Mouse (Mus musculus) urinary bladder, postnatal 25 days (tissue): ENCODE measurements around the gene Git1.

Experiments
- DNase-seq: peaks from one replicate; pipeline ENCODE4 v3.0.0; 2022; ENCODE audit warnings: low spot score

The Git1 gene

DNA sequence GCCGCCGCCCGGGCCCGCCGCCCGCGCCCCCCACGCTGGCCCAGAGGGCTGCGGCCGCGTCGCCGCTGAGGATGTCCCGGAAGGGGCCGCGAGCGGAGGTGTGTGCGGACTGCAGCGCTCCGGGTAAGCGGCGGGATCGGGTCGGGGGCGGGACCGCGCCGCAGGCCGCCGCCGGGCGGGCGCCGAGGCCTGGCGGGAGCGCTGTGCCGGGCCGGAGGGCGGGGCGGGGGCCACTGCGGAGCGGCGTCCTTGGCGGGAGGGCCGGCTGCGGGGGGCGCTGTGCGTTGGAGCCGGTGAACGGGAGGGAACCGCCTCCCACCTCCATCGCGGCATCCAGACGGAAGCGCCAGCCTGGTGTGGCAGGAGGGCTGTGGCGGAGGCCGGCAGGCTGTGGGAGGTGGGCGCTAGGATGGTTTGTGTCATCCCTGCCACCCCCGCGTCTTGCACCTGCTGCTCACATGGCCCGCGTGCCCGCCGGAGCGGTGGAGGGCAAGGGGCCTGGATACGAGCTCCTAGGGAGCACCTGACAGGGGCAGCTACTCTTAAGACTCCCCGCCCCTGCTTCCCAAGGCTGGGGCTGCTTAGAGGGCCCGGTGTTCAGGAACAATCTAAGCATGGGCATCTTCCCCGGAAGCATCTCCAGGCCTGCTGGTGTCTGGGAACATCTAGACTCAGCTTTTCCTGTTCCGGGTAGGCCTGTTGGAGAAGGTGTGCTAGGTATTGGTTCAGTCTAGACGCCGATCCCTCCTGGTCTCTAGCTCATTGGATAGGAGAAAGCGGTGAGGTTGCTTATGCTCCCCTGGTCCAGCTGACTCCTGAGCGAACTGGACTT lies at the start of gene Git1:
Gene Git1, plus strand, starts transcription at position 51 of the 832 bp plus-strand sequence.
- no peak for DNase-seq

GRCm38 (mm10) chr11:77444939-77445338 lies 48.4 kb upstream of the Git1 start:
- DNase-seq = no peak

GRCm38 (mm10) chr11:77446628-77447041 lies 46.7 kb upstream of the Git1 start:
- peak; percentile 31 for DNase-seq

- DNase-seq = no peak
These were observed 44.1 kb upstream of the Git1 start for GRCm38 (mm10) chr11:77449224-77449623.

GRCm38 (mm10) chr11:77451670-77452069 lies 41.7 kb upstream of the Git1 start:
- DNase-seq = no peak

DNA sequence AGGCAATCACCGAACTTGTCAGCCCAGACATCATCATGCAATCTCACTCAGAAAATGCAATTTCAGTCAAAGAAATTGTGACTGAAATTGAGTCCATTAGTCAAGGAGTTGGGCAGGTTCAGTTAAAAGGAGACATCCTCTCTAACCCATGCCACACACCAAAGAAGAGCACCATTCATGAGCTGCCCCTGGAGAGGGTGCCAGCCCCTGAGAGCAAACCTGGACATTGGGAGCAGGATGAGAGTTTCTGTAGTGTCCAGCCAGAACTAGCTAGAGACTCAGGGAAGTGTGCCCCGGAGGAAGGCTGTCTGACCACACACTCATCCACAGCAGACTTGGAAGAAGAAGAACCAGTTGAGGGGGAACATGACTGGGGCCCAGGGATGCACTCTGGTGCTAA lies 40.0 kb upstream of the Git1 start:
- no peak for DNase-seq

GRCm38 (mm10) chr11:77455770-77456510 lies 37.4 kb upstream of the Git1 start:
- DNase-seq = no peak

DNA sequence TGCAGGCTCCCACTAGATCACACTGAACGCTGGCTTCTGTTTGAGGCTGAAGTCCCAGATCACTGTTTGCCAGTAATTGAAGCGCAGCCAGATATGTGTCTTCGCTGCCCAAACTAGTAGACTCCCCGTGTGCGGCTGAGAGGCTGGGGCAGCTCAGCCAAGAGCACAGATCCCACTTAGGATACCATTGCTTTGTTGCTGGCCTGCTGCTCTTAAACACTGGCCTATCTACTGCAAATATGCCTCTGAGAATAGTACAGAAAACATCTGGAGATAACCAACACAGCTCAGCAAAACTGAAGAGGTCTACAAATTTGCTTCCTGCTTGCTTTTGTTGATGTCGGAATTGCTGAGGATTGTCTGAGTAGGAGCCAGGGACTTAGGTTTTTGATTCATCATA lies 36.5 kb upstream of the Git1 start:
- no peak for DNase-seq

DNA sequence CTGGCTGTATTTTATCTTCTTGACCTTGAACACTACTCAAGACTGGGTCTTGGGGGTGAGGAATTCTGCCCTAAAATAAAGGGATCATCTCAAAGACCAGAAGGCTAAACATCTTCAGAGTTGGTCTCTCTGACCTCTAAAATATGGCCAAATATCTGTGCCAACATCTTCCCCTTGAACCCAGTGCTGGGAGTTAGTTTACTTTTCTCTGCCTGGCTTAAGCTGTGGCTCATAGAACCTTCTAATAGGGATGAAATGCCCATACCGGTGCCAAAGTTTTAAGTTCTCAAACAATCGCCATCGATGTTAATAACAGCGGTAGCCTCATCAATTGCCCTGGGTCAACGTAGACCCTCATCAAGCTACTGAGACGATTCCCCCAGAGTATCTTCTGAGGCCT lies 31.5 kb upstream of the Git1 start:
- DNase-seq = no peak

GRCm38 (mm10) chr11:77462283-77463100 lies 30.9 kb upstream of the Git1 start, which contains the start of gene Coro6:
Gene Coro6 (plus strand): TSS chr11:77462411.
- peak; percentile 74 for DNase-seq

DNA sequence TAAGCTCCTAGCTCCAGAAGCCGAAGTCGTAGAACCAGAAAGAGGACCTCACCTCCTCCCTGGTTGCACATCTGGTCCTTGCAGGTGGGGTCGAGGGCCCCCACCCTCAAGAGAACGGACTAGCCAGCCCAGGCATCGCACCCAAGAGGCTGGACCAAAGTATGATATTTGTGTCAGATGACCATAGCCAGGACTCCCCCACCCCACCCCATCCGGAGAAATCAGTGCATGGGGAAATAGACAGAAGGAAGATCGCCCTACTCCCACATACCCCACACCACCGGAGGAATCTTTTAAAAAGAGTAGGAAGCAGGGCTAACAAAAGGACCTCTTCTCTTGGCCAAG lies 30.3 kb upstream of the Git1 start:
- no peak for DNase-seq

- no peak for DNase-seq
These were observed 29.6 kb upstream of the Git1 start for GRCm38 (mm10) chr11:77463786-77464185.

DNA sequence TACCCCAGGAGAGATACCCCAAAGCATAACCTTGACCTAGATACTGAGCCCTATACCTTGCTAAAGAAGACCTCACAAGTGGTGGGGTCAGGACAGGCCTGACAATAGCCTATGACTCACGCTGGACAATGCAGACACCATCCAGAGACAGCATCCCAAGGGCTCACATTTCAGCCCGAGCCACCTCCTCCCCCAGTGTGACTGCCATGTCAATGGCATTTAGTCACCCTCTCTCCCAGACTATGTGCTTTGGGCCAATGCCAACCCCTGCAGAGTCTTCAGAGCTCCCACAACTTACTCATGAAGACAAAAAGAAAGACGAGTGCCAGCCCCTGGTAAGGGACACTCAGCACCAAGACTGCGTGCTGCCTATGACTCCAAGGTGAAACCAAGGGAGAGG lies 28.7 kb upstream of the Git1 start:
- DNase-seq = peak; percentile 49

DNA sequence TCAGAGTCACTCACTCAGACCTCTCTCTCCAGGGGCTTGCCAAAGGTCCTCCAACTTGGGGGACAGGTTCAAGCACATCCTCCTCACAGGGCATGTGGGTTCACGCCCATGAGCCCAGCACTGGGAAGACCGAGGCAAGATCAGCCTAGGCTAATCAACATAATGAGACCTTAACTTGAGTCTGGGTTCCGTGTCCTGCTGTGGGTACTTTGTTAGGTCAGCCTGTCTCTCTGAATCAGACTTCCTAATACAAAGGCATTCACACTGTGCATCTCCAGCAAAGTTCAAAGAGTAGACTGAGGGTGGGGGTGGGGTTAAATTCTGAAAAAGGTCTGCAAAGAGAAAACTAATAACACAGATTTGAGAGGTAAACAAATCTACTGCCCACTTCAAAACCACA lies 28.3 kb upstream of the Git1 start:
- DNase-seq = no peak

- no peak for DNase-seq
These were observed 26.8 kb upstream of the Git1 start for GRCm38 (mm10) chr11:77466544-77466943.

- peak; percentile 67 for DNase-seq
These were observed 26.2 kb upstream of the Git1 start for GRCm38 (mm10) chr11:77467157-77467556.

DNA sequence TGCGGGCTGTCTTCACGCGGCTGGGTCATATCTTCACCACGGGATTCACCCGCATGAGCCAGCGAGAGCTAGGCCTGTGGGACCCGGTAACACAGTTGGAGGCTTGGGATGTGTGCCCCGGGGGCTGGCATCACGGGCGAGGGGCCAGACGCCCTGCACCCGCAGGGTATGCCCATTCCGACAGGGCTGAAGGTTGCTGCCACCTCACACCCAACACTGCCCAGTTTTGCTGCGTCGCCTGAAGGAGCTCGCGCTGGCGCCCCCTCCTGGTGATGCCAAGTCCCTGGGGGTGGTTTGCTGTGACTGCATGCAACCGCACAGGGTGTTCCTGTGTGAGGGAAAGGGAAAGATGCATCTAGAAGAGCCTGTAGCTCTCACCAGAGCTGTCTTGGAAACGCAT lies 25.6 kb upstream of the Git1 start:
- peak; percentile 75 for DNase-seq

GRCm38 (mm10) chr11:77468397-77468796 lies 25.0 kb upstream of the Git1 start:
- DNase-seq = no peak

DNA sequence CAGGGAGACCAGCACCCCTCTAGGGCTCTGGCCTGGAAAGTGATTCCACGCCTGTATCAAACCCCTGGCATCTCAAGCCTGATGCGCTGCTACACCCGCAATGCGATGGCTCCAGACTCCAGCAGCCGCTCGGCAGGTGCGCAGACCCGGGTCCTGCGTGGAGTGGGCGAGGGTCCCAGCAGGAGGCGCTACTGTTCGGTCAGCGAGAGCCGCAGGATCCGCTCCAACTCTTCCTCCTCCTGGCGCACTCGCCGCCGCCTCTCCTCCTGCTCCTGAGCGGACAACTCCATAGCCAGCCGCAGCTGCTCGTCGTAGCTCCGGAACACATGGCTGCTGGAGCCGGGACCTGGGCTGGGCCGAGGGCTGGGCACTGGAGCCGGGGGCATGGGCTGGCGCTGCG lies 22.0 kb upstream of the Git1 start:
- no peak for DNase-seq

- DNase-seq = no peak
These were observed 20.6 kb upstream of the Git1 start for GRCm38 (mm10) chr11:77472775-77473174.

GRCm38 (mm10) chr11:77476216-77476615 lies 17.1 kb upstream of the Git1 start:
- no peak for DNase-seq

- no peak for DNase-seq
These were observed 16.5 kb upstream of the Git1 start for GRCm38 (mm10) chr11:77476895-77477294.

- no peak for DNase-seq
These were observed 10.3 kb upstream of the Git1 start for GRCm38 (mm10) chr11:77483043-77483442.
